Mouse (Mus musculus) embryonic facial prominence, embryonic 11.5 days (tissue): ENCODE results near the gene Gm12169. TPM values are rescaled to one million over a fixed set of nuclear protein-coding genes. Genes with fewer than 3 reads are reported as not detected.

Source experiments
- ATAC-seq: fragments of 200-750 bp; cut with Nextera tagmentation; replicated peaks from 2 replicates; pipeline ENCODE4 v1.8.0; 2017; ENCODE audit warnings: low read depth; ENCODE audit not compliant: insufficient number of reproducible peaks, low FRiP score, low TSS enrichment
- DNase-seq: peaks from one replicate; pipeline ENCODE4 v3.0.0-alpha.2; 2015; ENCODE audit warnings: low spot score
- H3K27ac ChIP-seq: fragments of 300-500 bp; sonication (generic); replicated peaks from 2 replicates; pipeline ENCODE4 v1.5.1; 2014; ENCODE audit warnings: mild to moderate bottlenecking, low read depth, low read length, control low read depth
- H3K27me3 ChIP-seq: fragments of 300-500 bp; sonication (generic); 2 replicates; pipeline ENCODE4 v1.6.1; 2014; ENCODE audit warnings: mild to moderate bottlenecking, low read length, moderate library complexity, mixed read lengths; ENCODE audit not compliant: control insufficient read depth, insufficient read depth
- H3K36me3 ChIP-seq: fragments of 300-500 bp; sonication (generic); replicated peaks from 2 replicates; pipeline ENCODE4 v1.6.1; 2014; ENCODE audit warnings: low read depth, mild to moderate bottlenecking, low read length, moderate library complexity, mixed read lengths; ENCODE audit not compliant: control insufficient read depth, insufficient read depth
- H3K4me1 ChIP-seq: fragments of 300-500 bp; sonication (generic); 2 replicates; pipeline ENCODE4 v1.6.1; 2014; ENCODE audit warnings: low read length, mixed read lengths; ENCODE audit not compliant: control insufficient read depth, insufficient read depth
- H3K4me2 ChIP-seq: fragments of 300-500 bp; sonication (generic); 2 replicates; pipeline ENCODE4 v1.6.1; 2014; ENCODE audit warnings: low read depth, mild to moderate bottlenecking, control low read depth, low read length, moderate library complexity
- H3K4me3 ChIP-seq: fragments of 300-500 bp; sonication (generic); 2 replicates; pipeline ENCODE4 v1.5.1; 2014; ENCODE audit warnings: low read depth, low read length, control low read depth
- H3K9ac ChIP-seq: fragments of 300-500 bp; sonication (generic); replicated peaks from 2 replicates; pipeline ENCODE4 v1.6.1; 2014; ENCODE audit warnings: mild to moderate bottlenecking, control low read depth, low read length
- H3K9me3 ChIP-seq: fragments of 300-500 bp; sonication (generic); replicated peaks from 2 replicates; pipeline ENCODE4 v1.6.1; 2016; ENCODE audit warnings: mild to moderate bottlenecking, low read length, inconsistent platforms, mixed read lengths; ENCODE audit not compliant: control insufficient read depth
- WGBS: fragments of 180-500 bp; shearing (Covaris S2); extraction: QIAGEN DNeasy Blood & Tissue Kit; methylation state at CpG from one replicate; pipeline ENCODE4 v1.1.7; 2014; 5-methylcytosine and 5-hydroxymethylcytosine counted together
- polyA plus RNA-seq: library from polyadenylated mRNA; unstranded; fragments of >200 nt; fragmentation: Nextera tagmentation; extraction: Ambion mirVana; gene quantifications from 2 replicates; pipeline ENCODE4 v1.2.1, GENCODE M21; 2014

The Gm12169 gene
- polyA plus RNA-seq, 1 experiment from 2014 or later, result not detected

DNA sequence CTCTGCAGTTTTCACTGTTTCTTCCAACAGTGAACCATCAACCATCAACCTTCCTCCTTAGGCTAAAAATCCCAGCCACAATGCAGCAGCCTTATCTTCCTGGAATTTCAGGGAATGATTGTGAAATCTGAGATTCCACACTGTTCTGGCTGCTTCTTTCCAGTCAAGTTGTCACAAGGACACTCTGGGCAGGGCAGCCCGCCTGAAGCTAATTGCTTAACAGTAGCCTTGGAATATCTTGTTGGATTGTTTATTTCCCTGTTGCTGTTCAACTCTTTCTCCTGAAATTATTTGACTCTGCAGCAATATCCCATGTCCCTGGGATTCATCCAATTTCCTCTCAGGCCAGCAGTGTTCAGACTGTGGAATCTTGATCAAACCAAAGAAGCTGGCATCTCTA, 40.7 kb downstream of the Gm12169 start:
- no peaks in the 10 kb centered on the region for H3K9me3 ChIP-seq
- ATAC-seq (no peak), DNase-seq (no peak)
- H3K27me3 ChIP-seq, result no peaks in the 10 kb centered on the region
- H3K4me2 ChIP-seq, result no peak overlapping the region
- WGBS, result 72% methylated on average over 1 of the region's 1 CpGs
- H3K4me1 ChIP-seq, result no peaks in the 10 kb centered on the region
- no peaks in the 10 kb centered on the region for H3K36me3 ChIP-seq
- no peak overlapping the region for H3K4me3 ChIP-seq
- no peak overlapping the region for H3K27ac ChIP-seq
- no peak overlapping the region for H3K9ac ChIP-seq

GRCm38 (mm10) chr11:46565967-46566366, 42.0 kb downstream of the Gm12169 start:
- Histone ChIP-seq H3K9me3 (no peaks in the 10 kb centered on the region), H3K27ac (no peak overlapping the region), H3K9ac (no peak overlapping the region), H3K27me3 (no peaks in the 10 kb centered on the region), H3K4me2 (no peak overlapping the region), H3K4me1 (no peaks in the 10 kb centered on the region), H3K4me3 (no peak overlapping the region), H3K36me3 (no peaks in the 10 kb centered on the region)
- ATAC-seq (no peak), DNase-seq (no peak)
- 88% methylated on average over 2 of the region's 2 CpGs for WGBS

- no peak for DNase-seq
- no peaks in the 10 kb centered on the region for H3K9me3 ChIP-seq
- H3K4me1 ChIP-seq, result no peaks in the 10 kb centered on the region
- 63% methylated on average over 1 of the region's 1 CpGs for WGBS
- H3K9ac ChIP-seq, result no peak overlapping the region
- H3K4me2 ChIP-seq, result no peak overlapping the region
- no peak overlapping the region for H3K27ac ChIP-seq
- H3K27me3 ChIP-seq, result no peaks in the 10 kb centered on the region
- no peaks in the 10 kb centered on the region for H3K36me3 ChIP-seq
- ATAC-seq, result no peak
- no peak overlapping the region for H3K4me3 ChIP-seq
These were observed 45.1 kb downstream of the Gm12169 start for GRCm38 (mm10) chr11:46569107-46569506.

- H3K36me3 ChIP-seq, result no peaks in the 10 kb centered on the region
- H3K9ac ChIP-seq, result no peak within 1 kb of the TSS
- H3K9me3 ChIP-seq, result no peaks in the 10 kb centered on the region
- no peaks in the 10 kb centered on the region for H3K4me1 ChIP-seq
- H3K4me3 ChIP-seq, result no peak within 1 kb of the TSS
- H3K27me3 ChIP-seq, result no peaks in the 10 kb centered on the region
- WGBS, result 84% methylated on average over 1 of the region's 1 CpGs
- DNase-seq, result no peak
- no peak within 1 kb of the TSS for H3K27ac ChIP-seq
- ATAC-seq, result no peak
- H3K4me2 ChIP-seq, result no peak within 1 kb of the TSS
These were observed 47.3 kb downstream of the Gm12169 start, which contains the start of gene BC053393 for GRCm38 (mm10) chr11:46571327-46571726. TSS of gene BC053393 (plus strand) at chr11:46571536.

DNA sequence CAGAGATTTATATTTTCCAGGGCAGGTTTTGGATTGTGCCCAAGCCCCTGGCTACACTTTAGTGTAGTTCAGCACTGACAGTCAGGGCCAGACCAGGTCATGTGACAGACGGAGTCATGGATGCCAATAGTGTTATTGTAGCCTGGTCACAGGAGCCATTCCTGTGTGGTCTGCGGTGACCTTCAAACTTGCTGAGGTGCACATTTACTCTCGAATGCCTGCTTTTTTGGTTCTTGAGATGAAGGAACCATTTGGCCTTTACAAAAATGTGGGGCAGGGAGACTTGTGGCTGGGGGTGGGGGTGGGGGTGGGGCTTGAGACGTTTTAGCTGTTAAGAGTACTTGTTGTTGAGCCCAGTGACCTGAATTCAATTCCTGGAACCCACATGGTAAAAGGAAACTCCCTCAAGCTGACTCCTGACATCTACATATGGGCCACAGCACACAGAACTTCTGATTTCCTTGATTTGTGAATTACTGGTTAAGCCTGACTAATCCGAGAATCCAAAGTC, 54.8 kb downstream of the Gm12169 start:
- no peak overlapping the region for H3K4me3 ChIP-seq
- H3K9ac ChIP-seq, result no peak overlapping the region
- no peaks in the 10 kb centered on the region for H3K4me1 ChIP-seq
- WGBS, result 53% methylated on average over 5 of the region's 5 CpGs
- no peaks in the 10 kb centered on the region for H3K9me3 ChIP-seq
- H3K27ac ChIP-seq, result no peak overlapping the region
- DNase-seq (peak; percentile 6), ATAC-seq (no peak)
- no peaks in the 10 kb centered on the region for H3K36me3 ChIP-seq
- H3K27me3 ChIP-seq, result no peaks in the 10 kb centered on the region
- H3K4me2 ChIP-seq, result no peak overlapping the region

GRCm38 (mm10) chr11:46580428-46580827, 56.4 kb downstream of the Gm12169 start:
- no peak overlapping the region for H3K4me2 ChIP-seq
- DNase-seq, result no peak
- no peaks in the 10 kb centered on the region for H3K9me3 ChIP-seq
- ATAC-seq, result no peak
- H3K4me3 ChIP-seq, result no peak overlapping the region
- no peaks in the 10 kb centered on the region for H3K4me1 ChIP-seq
- 80% methylated on average over 3 of the region's 3 CpGs for WGBS
- H3K9ac ChIP-seq, result no peak overlapping the region
- H3K36me3 ChIP-seq, result no peaks in the 10 kb centered on the region
- H3K27ac ChIP-seq, result no peak overlapping the region
- no peaks in the 10 kb centered on the region for H3K27me3 ChIP-seq

DNA sequence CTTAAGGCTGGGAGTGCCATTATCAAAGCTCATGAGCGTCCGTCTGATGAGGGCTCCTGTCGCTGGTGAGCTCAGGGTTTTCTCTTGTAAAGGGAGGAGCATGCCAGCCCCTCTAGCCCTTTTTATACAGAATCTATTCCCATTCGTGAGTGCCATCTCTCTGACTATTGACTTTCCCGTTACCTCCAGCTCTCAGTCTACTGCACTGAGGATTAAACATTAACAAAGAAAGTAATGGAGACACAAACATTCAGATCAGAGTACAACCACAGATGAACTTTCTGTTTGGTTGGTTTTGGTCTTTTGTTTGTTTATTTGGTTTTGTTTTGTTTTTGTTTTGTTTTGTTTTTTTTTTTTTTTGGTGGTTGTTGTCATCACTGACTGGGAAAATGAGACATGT, 58.7 kb downstream of the Gm12169 start:
- WGBS, result 89% methylated on average over 5 of the region's 5 CpGs
- Histone ChIP-seq H3K27ac (no peak overlapping the region), H3K36me3 (no peaks in the 10 kb centered on the region), H3K9me3 (no peaks in the 10 kb centered on the region), H3K4me1 (no peaks in the 10 kb centered on the region), H3K4me3 (no peak overlapping the region), H3K4me2 (no peak overlapping the region), H3K9ac (no peak overlapping the region), H3K27me3 (no peaks in the 10 kb centered on the region)
- ATAC-seq, result no peak
- DNase-seq, result no peak
